Mouse (Mus musculus): ENCODE results near the gene Olfr1167.

GRCm38 (mm10) chr2:88128172-88128571 is 26.8 kb downstream of the Olfr1167 start, which contains the start of gene Olfr1166:
- no peak for TF ChIP-seq CTCF (IDR thresholded peaks at IDR 0.05; ENCODE audit: control insufficient read depth, insufficient read depth, insufficient replicate concordance, low read depth, low read length)
- TF ChIP-seq POLR2A (IDR thresholded peaks at IDR 0.05; ENCODE audit: control insufficient read depth, low read depth, low read length), result no peak

Data from testis, adult 2 months (tissue).